Mouse (Mus musculus): ENCODE data around the gene 0610010K14Rik.

DNA sequence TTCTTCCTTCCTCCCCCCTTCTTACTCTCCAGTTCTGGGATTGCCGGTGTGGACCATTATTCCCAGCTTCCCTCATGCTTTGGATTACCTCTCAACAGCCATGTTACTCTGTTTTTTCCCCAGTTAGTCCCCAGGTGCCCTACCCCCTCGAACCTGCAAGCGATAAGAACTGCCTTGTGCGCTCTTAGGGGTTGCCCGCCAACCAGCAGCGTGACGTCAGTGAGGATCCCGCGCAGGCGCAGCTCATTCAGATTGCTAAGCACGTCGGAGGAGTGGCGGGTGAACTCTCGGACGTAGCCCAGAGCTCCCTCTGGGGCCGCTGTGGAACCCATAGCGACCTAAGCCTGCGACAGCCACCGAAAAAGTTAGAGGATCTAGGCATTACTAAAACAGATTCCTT is 8.9 kb downstream of the 0610010K14Rik start:
- TF ChIP-seq CTCF (IDR thresholded peaks at IDR 0.05), result no peak
- no peak for TF ChIP-seq EP300 (IDR thresholded peaks at IDR 0.05)

Measured in lung, postnatal 0 days (tissue).